Mouse (Mus musculus) liver, postnatal 0 days (tissue): ENCODE results near the gene Btc.

Experiments
- CTCF ChIP-seq: sonication (generic); IDR thresholded peaks from 2 replicates; pipeline ENCODE4 v1.5.1; 2016; ENCODE audit warnings: antibody characterized with exemption, low read depth
- EP300 ChIP-seq: IDR thresholded peaks from 2 replicates; pipeline ENCODE4 v1.6.1; 2016; ENCODE audit warnings: antibody characterized with exemption, low read depth, mild to moderate bottlenecking

- TF ChIP-seq CTCF (no peak), EP300 (no peak)
Observed at GRCm38 (mm10) chr5:91352645-91353044, 50.1 kb downstream of the Btc start.
